Mouse (Mus musculus) testis, adult 2 months (tissue): ENCODE measurements around the gene Lman2l. TPM values are rescaled to one million over a fixed set of nuclear protein-coding genes. Genes with fewer than 3 reads are reported as not detected.
A peak's percentile ranks its signal among the peaks of the same experiment; 100 is the strongest.

Experiments used
- H3K27ac ChIP-seq: fragments of 200-500 bp; 2 replicates; pipeline ENCODE4 v1.5.1; 2012; ENCODE audit warnings: low read depth, low read length; ENCODE audit not compliant: control insufficient read depth, insufficient read depth
- H3K27me3 ChIP-seq: fragments of 200-500 bp; 2 replicates; pipeline ENCODE4 v1.6.1; 2012; ENCODE audit warnings: mild to moderate bottlenecking, low read length, moderate library complexity; ENCODE audit not compliant: control insufficient read depth, insufficient read depth
- H3K36me3 ChIP-seq: fragments of 200-500 bp; 2 replicates; pipeline ENCODE4 v1.6.1; 2012; ENCODE audit warnings: mild to moderate bottlenecking, low read length; ENCODE audit not compliant: control insufficient read depth, insufficient read depth
- H3K4me1 ChIP-seq: fragments of 200-500 bp; 2 replicates; pipeline ENCODE4 v1.6.1; 2012; ENCODE audit warnings: low read length; ENCODE audit not compliant: control insufficient read depth, insufficient read depth
- H3K4me3 ChIP-seq: fragments of 200-500 bp; 2 replicates; pipeline ENCODE4 v1.5.1; 2012; ENCODE audit warnings: low read depth, mild to moderate bottlenecking, low read length, moderate library complexity, mixed read lengths; ENCODE audit not compliant: control insufficient read depth
- CTCF ChIP-seq: fragments of 200-500 bp; IDR thresholded peaks from 2 replicates; pipeline ENCODE4 v1.5.1; 2012; ENCODE audit warnings: low read depth, mild to moderate bottlenecking, inconsistent platforms, low read length, moderate library complexity; ENCODE audit not compliant: control insufficient read depth, insufficient read depth, insufficient replicate concordance
- POLR2A ChIP-seq: fragments of 200-500 bp; IDR thresholded peaks from 2 replicates; pipeline ENCODE4 v1.6.1; 2012; ENCODE audit warnings: low read depth, mild to moderate bottlenecking, inconsistent platforms, low read length, moderate library complexity; ENCODE audit not compliant: control insufficient read depth
- polyA plus RNA-seq: library from polyadenylated mRNA; depleted of rRNA; stranded (reverse); fragments of >200 nt; gene quantifications from 2 replicates; pipeline ENCODE4 v1.2.3, GENCODE M21; 2012

The Lman2l gene
- polyA plus RNA-seq, 1 experiment, result 22.1 TPM

DNA sequence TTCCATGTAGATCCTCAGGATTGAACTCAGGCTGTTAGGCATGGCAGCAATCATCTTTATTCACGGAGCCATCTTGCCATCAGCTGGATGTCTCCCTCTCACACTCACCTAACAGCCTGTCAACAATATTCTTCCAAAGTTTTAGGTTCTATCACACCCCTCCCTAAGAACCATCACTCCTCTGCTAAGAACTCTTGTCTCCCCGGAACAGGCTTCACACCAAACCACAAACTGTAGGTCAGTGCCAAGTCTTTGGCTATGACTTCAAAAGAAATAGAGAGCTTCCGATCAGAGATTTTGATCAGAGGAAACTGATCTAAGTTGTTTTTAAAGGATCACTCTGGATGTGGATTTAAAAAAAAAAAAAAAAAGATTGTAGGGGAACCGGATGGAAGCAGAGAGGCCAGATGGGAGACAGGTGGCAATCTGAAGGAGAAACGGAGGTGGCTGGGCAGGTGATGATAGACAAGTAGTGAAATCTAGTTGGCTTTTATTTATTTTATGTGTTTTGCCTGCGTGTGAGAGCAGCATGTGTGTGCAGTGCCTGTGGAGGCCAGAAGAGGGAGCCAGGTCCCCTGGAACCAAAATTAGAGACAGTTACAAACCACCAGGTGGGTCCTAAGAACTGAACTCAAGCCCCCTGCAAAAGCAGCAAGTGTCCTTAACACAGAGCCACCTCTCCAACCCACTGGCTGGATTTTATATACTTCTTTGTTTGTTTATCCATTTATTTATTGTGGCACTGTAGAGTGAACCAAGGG, 9.2 kb upstream of the Lman2l start:
- no peak overlapping the region for H3K4me3 ChIP-seq
- H3K27me3 ChIP-seq, result no peaks in the 10 kb centered on the region
- H3K4me1 ChIP-seq, result no peaks in the 10 kb centered on the region
- H3K27ac ChIP-seq, result no peak overlapping the region
- no peaks in the 10 kb centered on the region for H3K36me3 ChIP-seq
- TF ChIP-seq POLR2A (no peak), CTCF (peak; percentile 42; the same call in 1 of the 2 replicates)

DNA sequence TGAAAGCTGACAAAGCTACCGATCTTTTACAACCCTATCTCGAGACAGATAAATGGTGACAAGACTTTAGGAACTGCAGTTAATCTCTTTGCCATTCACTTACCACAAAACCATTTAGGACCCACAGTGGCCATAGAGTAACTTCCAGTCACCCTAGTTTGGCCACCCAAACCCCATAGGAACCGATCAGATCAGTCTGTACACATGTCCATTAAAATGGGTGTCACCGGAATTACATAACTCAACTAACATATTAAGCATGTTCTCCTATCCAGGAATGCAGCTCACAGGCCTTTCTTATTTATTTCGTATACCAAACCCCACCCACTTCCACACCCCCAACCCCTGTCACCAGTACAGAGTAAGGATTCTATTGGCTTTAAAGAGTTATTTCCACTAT, 1.8 kb upstream of the Lman2l start:
- TF ChIP-seq CTCF, result no peak
- no peak for TF ChIP-seq POLR2A
- no peak overlapping the region for H3K27ac ChIP-seq

GRCm38 (mm10) chr1:36446106-36446824, 1.2 kb upstream of the Lman2l start:
- TF ChIP-seq POLR2A, result no peak
- TF ChIP-seq CTCF, result no peak
- Histone ChIP-seq H3K27ac (no peak overlapping the region), H3K36me3 (no peaks in the 10 kb centered on the region), H3K27me3 (no peaks in the 10 kb centered on the region), H3K4me3 (peak overlapping the region; percentile 22; the same call in 1 of the 2 replicates), H3K4me1 (peaks cover 7% of the 10 kb centered on the region)

More for the DNA sequence above, 1.8 kb upstream of the Lman2l start:
- Histone ChIP-seq H3K36me3 (no peaks in the 10 kb centered on the region), H3K27me3 (no peaks in the 10 kb centered on the region), H3K4me1 (peaks cover 7% of the 10 kb centered on the region), H3K4me3 (no peak overlapping the region)

GRCm38 (mm10) chr1:36445508-36445907, 437 bp upstream of the Lman2l start:
- H3K27me3 ChIP-seq, result no peaks in the 10 kb centered on the region
- peak overlapping the region; percentile 56; the same call in 1 of the 2 replicates for H3K4me3 ChIP-seq
- no peak for TF ChIP-seq POLR2A
- no peak for TF ChIP-seq CTCF
- peaks cover 7% of the 10 kb centered on the region for H3K4me1 ChIP-seq
- no peak overlapping the region for H3K27ac ChIP-seq
- H3K36me3 ChIP-seq, result no peaks in the 10 kb centered on the region

GRCm38 (mm10) chr1:36441101-36441500, 4.0 kb downstream of the Lman2l start:
- Histone ChIP-seq H3K4me1 (peaks cover 7% of the 10 kb centered on the region), H3K27me3 (no peaks in the 10 kb centered on the region), H3K4me3 (no peak overlapping the region), H3K27ac (no peak overlapping the region), H3K36me3 (peaks cover 2% of the 10 kb centered on the region; the same call in 1 of the 2 replicates)
- TF ChIP-seq POLR2A (no peak), CTCF (no peak)

DNA sequence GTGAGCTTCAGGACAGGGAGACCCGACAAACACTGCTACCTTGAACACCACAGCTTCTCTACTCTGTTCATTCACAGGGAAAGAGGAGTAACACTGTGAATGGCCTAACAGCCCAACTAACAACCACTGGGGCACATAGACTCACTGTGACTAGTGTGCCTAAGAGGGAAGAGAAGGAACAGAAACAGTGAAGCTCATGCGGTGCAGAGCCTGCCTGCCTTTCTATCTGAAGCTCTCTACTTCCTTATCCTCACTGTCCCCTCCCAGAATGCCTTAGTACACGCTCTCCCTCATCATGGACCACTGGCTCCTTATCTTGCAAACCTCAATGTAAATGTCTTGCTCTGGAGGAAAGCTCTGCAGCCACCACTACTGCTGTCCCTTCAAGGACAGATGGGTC, 7.8 kb downstream of the Lman2l start:
- TF ChIP-seq CTCF, result no peak
- no peak for TF ChIP-seq POLR2A
- Histone ChIP-seq H3K4me3 (no peak overlapping the region), H3K27ac (no peak overlapping the region), H3K27me3 (no peaks in the 10 kb centered on the region), H3K4me1 (no peaks in the 10 kb centered on the region; the same call in 1 of the 2 replicates), H3K36me3 (peaks cover 2% of the 10 kb centered on the region)

- H3K36me3 ChIP-seq, result peaks cover 2% of the 10 kb centered on the region
- H3K4me1 ChIP-seq, result no peaks in the 10 kb centered on the region
- no peaks in the 10 kb centered on the region for H3K27me3 ChIP-seq
- no peak overlapping the region for H3K27ac ChIP-seq
- TF ChIP-seq POLR2A, result no peak
- no peak for TF ChIP-seq CTCF
- H3K4me3 ChIP-seq, result no peak overlapping the region
These were observed 8.6 kb downstream of the Lman2l start for GRCm38 (mm10) chr1:36436515-36436914.
